Mouse (Mus musculus) left cerebral cortex, adult 8-10 months (tissue): ENCODE data around the gene Nlk. TPM values are rescaled to one million over a fixed set of nuclear protein-coding genes. Genes with fewer than 3 reads are reported as not detected.

Experiments used
- total RNA-seq, 4 experiments: library from RNA; stranded (reverse); gene quantifications; 2 replicates each; pipeline ENCODE4 v1.2.4; 2022

Gene Nlk
- total RNA-seq, 4 experiments from 2014 or later: 84.1 to 92.5 (median 87.6) TPM

Other genes starting within 250 kb of the Nlk start
- 10 to 100 TPM in 3 of 4 experiments, 1 to 10 TPM in 1; 8.2 to 15.4 (median 12.2) TPM for gene Slc46a1, start 231.7 kb downstream of the Nlk start, total RNA-seq
- 10 to 100 TPM; 32.1 to 36.7 (median 33.1) TPM for gene Sarm1, start 199.6 kb downstream of the Nlk start, total RNA-seq
- gene Vtn, start 198.3 kb downstream of the Nlk start, total RNA-seq: 10 to 100 TPM; 73.4 to 86.0 (median 77.9) TPM
- 1 to 10 TPM; 1.3 to 2.1 (median 1.6) TPM for gene Sebox, start 193.9 kb downstream of the Nlk start, total RNA-seq
- 10 to 100 TPM; 39.4 to 42.9 (median 41.8) TPM for gene Tmem199, start 185.2 kb downstream of the Nlk start, total RNA-seq
- 100 to 1,000 TPM; 116 to 125 (median 118) TPM for gene Poldip2, start 185.2 kb downstream of the Nlk start, total RNA-seq
- gene Tnfaip1, start 161.0 kb downstream of the Nlk start, total RNA-seq: 10 to 100 TPM; 32.8 to 36.6 (median 34.2) TPM
- 10 to 100 TPM; 79.7 to 81.6 (median 80.9) TPM for gene Ift20, start 161.0 kb downstream of the Nlk start, total RNA-seq
- gene Tmem97, start 146.6 kb downstream of the Nlk start, total RNA-seq: 10 to 100 TPM; 23.7 to 29.6 (median 26.6) TPM
- gene Ccnq, start 54.4 kb upstream of the Nlk start, total RNA-seq: 10 to 100 TPM; 17.3 to 23.0 (median 21.9) TPM
- 10 to 100 TPM; 29.1 to 37.1 (median 31.8) TPM for gene Lyrm9, start 129.2 kb upstream of the Nlk start, total RNA-seq
- gene Nos2, start 223.4 kb upstream of the Nlk start, total RNA-seq: under 1 TPM; 0.21 to 0.70 (median 0.49) TPM